In genomic region chr2:20571940-20572339, GRCm38 (mm10) we compare ENCODE assay signal across 31 mouse cellular contexts.
"Had no signal": no experiment of that assay in that cellular context is flagged by ENCODE, and none has a peak within 500 bp of the region (broad histone marks: within the 10 kb centered on the region; RNA-seq: fewer than 3 reads in every experiment).

No protein-coding gene starts in this region.

- H3K36me3 ChIP-seq: heart, embryonic 12.5 days; heart, embryonic 13.5 days; heart, embryonic 15.5 days; hindbrain, embryonic 10.5 days; hindbrain, embryonic 12.5 days; hindbrain, embryonic 13.5 days; hindbrain, embryonic 15.5 days; intestine, embryonic 15.5 days had no signal

- H3K9me3 ChIP-seq: heart, embryonic 13.5 days; heart, embryonic 15.5 days; hindbrain, embryonic 10.5 days; hindbrain, embryonic 12.5 days; hindbrain, embryonic 13.5 days; hindbrain, embryonic 15.5 days; intestine, embryonic 15.5 days; kidney, embryonic 15.5 days had no signal

- DNase-seq: heart, postnatal 10 days; heart, postnatal 14 days; heart, postnatal 36 days; heart, postnatal 4 days; kidney, adult 11 months; kidney, adult 18-20 months; kidney, adult 2 months; kidney, adult 8-10 months; kidney, adult 9 months; kidney, postnatal 10 days; kidney, postnatal 14 days; kidney, postnatal 25 days; kidney, postnatal 36 days; kidney, postnatal 4 days; layer of hippocampus, adult 9-11 months; layer of hippocampus, postnatal 36 days had no signal

- H3K4me1 ChIP-seq: heart, embryonic 12.5 days; heart, embryonic 13.5 days; heart, embryonic 15.5 days; hindbrain, embryonic 10.5 days; hindbrain, embryonic 12.5 days; hindbrain, embryonic 13.5 days; hindbrain, embryonic 15.5 days; intestine, embryonic 15.5 days had no signal

- H3K9ac ChIP-seq: heart, embryonic 12.5 days; heart, embryonic 13.5 days; heart, embryonic 15.5 days; hindbrain, embryonic 12.5 days; hindbrain, embryonic 13.5 days; hindbrain, embryonic 14.5 days; hindbrain, embryonic 15.5 days; intestine, embryonic 15.5 days; kidney, embryonic 15.5 days had no signal

- H3K4me3 ChIP-seq: heart, embryonic 12.5 days; heart, embryonic 13.5 days; heart, embryonic 15.5 days; hindbrain, embryonic 10.5 days; hindbrain, embryonic 12.5 days; hindbrain, embryonic 13.5 days; hindbrain, embryonic 15.5 days; intestine, embryonic 15.5 days; kidney, embryonic 15.5 days; layer of hippocampus, adult 2 months; left cerebral cortex, adult 2 months had no signal

- H3K27ac ChIP-seq: heart, embryonic 13.5 days; heart, embryonic 15.5 days; hindbrain, embryonic 10.5 days; hindbrain, embryonic 12.5 days; hindbrain, embryonic 13.5 days; hindbrain, embryonic 14.5 days; hindbrain, embryonic 15.5 days; hindbrain, postnatal 0 days; intestine, embryonic 15.5 days; kidney, embryonic 15.5 days; kidney, postnatal 0 days; layer of hippocampus, adult 2 months; left cerebral cortex, adult 2 months had no signal

- H3K27me3 ChIP-seq: heart, embryonic 12.5 days; heart, embryonic 13.5 days; heart, embryonic 15.5 days; hindbrain, embryonic 12.5 days; hindbrain, embryonic 13.5 days; hindbrain, embryonic 15.5 days; intestine, embryonic 15.5 days; kidney, embryonic 15.5 days had no signal

- H3K4me2 ChIP-seq: heart, embryonic 11.5 days; heart, embryonic 12.5 days; heart, embryonic 13.5 days; heart, embryonic 15.5 days; hindbrain, embryonic 12.5 days; hindbrain, embryonic 13.5 days; hindbrain, embryonic 14.5 days; hindbrain, embryonic 15.5 days; intestine, embryonic 15.5 days; kidney, embryonic 15.5 days had no signal
